Mouse (Mus musculus) large intestine, adult 2 months (tissue): ENCODE data around the gene Ildr2. TPM values are rescaled to one million over a fixed set of nuclear protein-coding genes. Genes with fewer than 3 reads are reported as not detected.

Experiments used
- DNase-seq: peaks from one replicate; pipeline ENCODE4 v3.0.0-alpha.2; 2012; ENCODE audit warnings: low read depth, low spot score
- WGBS: fragments of 180-500 bp; shearing (Covaris S2); methylation state at CpG from one replicate; pipeline ENCODE4 v1.1.7; 2018; 5-methylcytosine and 5-hydroxymethylcytosine counted together
- polyA plus RNA-seq: library from polyadenylated mRNA; depleted of rRNA; stranded (reverse); fragments of >200 nt; gene quantifications from 2 replicates; pipeline ENCODE4 v1.2.3, GENCODE M21; 2012

The Ildr2 gene
- polyA plus RNA-seq, 1 experiment = 0.16 TPM

GRCm38 (mm10) chr1:166319132-166319698 lies 65.3 kb downstream of the Ildr2 start:
- peak; percentile 54 for DNase-seq

GRCm38 (mm10) chr1:166326421-166326820 lies 72.5 kb downstream of the Ildr2 start:
- no peak for DNase-seq
- 69% methylated on average over 3 of the region's 3 CpGs for WGBS

More at GRCm38 (mm10) chr1:166319132-166319698, 65.3 kb downstream of the Ildr2 start:
- 16% methylated on average over 4 of the region's 4 CpGs for WGBS

- no peak for DNase-seq
- 49% methylated on average over 3 of the region's 3 CpGs for WGBS
Measured at GRCm38 (mm10) chr1:166330752-166331151, 76.8 kb downstream of the Ildr2 start.

GRCm38 (mm10) chr1:166339110-166339509 lies 85.2 kb downstream of the Ildr2 start:
- 77% methylated on average over 6 of the region's 6 CpGs for WGBS
- no peak for DNase-seq

- WGBS = 68% methylated on average over 2 of the region's 2 CpGs
- DNase-seq = no peak
Measured at GRCm38 (mm10) chr1:166342060-166342459, 88.1 kb downstream of the Ildr2 start.

- 65% methylated on average over 1 of the region's 1 CpGs for WGBS
- no peak for DNase-seq
Measured at GRCm38 (mm10) chr1:166342539-166342938, 88.6 kb downstream of the Ildr2 start.

GRCm38 (mm10) chr1:166343586-166343985 lies 89.6 kb downstream of the Ildr2 start:
- DNase-seq = no peak
- 64% methylated on average over 5 of the region's 5 CpGs for WGBS

- WGBS = 78% methylated on average over 8 of the region's 8 CpGs
- no peak for DNase-seq
Measured at GRCm38 (mm10) chr1:166344300-166345077, 90.5 kb downstream of the Ildr2 start.

- WGBS = 83% methylated on average over 6 of the region's 6 CpGs
- no peak for DNase-seq
Measured at GRCm38 (mm10) chr1:166345602-166346001, 91.7 kb downstream of the Ildr2 start.

GRCm38 (mm10) chr1:166346906-166347305 lies 93.0 kb downstream of the Ildr2 start:
- 41% methylated on average over 3 of the region's 3 CpGs for WGBS
- DNase-seq = no peak

GRCm38 (mm10) chr1:166349341-166349740 lies 95.4 kb downstream of the Ildr2 start:
- no peak for DNase-seq
- 71% methylated on average over 3 of the region's 3 CpGs for WGBS

GRCm38 (mm10) chr1:166349751-166350150 lies 95.8 kb downstream of the Ildr2 start:
- WGBS = 74% methylated on average over 11 of the region's 11 CpGs
- DNase-seq = no peak

GRCm38 (mm10) chr1:166360157-166360855 lies 106.4 kb downstream of the Ildr2 start:
- 9% methylated on average over 14 of the region's 14 CpGs for WGBS
- peak; percentile 52 for DNase-seq

GRCm38 (mm10) chr1:166360896-166361295 lies 107.0 kb downstream of the Ildr2 start:
- no peak for DNase-seq
- WGBS = 50% methylated on average over 5 of the region's 5 CpGs

GRCm38 (mm10) chr1:166361842-166362241 lies 107.9 kb downstream of the Ildr2 start:
- DNase-seq = no peak
- WGBS = 53% methylated on average over 3 of the region's 3 CpGs

GRCm38 (mm10) chr1:166362659-166363058 lies 108.7 kb downstream of the Ildr2 start:
- 50% methylated on average over 3 of the region's 3 CpGs for WGBS

GRCm38 (mm10) chr1:166363122-166363521 lies 109.2 kb downstream of the Ildr2 start:
- DNase-seq = no peak

More at GRCm38 (mm10) chr1:166362659-166363058, 108.7 kb downstream of the Ildr2 start:
- DNase-seq = no peak
